Mouse (Mus musculus): Measurements from ENCODE around the gene Cd164. TPM values are rescaled to one million over a fixed set of nuclear protein-coding genes. Genes with fewer than 3 reads are reported as not detected.

The Cd164 gene
- polyA plus RNA-seq, 1 experiment from 2014 or later = 48.7 TPM

DNA sequence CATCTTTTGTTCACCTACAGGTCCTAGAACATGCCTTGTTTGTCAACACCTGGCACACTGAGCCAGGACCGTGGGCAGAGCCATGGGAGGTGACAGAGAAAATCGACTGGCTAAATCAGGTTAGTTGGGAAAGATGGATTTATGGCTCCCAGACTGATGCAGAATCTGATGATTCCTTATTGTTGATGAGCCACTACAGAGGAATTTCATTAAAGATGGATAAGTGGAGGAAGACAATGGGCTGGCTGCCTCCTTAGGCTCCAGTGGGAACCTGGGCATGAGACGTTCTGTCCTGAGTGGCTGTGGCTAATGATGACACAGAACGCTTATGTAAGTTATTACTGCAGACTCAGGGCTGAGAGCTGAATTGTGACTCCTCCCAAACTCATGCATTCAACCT lies 34.5 kb downstream of the Cd164 start:
- no peak for ATAC-seq (replicated peaks)
- no peak overlapping the region for H3K4me2 ChIP-seq
- no peak overlapping the region for H3K4me3 ChIP-seq
- 0 out of 2 replicates have a peak, but pooled peaks cover 3% of the 10 kb centered on the region for H3K9me3 ChIP-seq
- no peaks in the 10 kb centered on the region for H3K27me3 ChIP-seq (replicated peaks)
- no peak overlapping the region for H3K9ac ChIP-seq
- H3K36me3 ChIP-seq (replicated peaks) = no peaks in the 10 kb centered on the region
- 70% methylated on average over 4 of the region's 4 CpGs for WGBS
- no peaks in the 10 kb centered on the region for H3K4me1 ChIP-seq
- no peak overlapping the region for H3K27ac ChIP-seq

- no peaks in the 10 kb centered on the region for H3K4me1 ChIP-seq
- H3K9me3 ChIP-seq = no peaks in the 10 kb centered on the region
- no peaks in the 10 kb centered on the region for H3K27me3 ChIP-seq (replicated peaks)
- WGBS = 89% methylated on average over 3 of the region's 3 CpGs
- no peak overlapping the region for H3K27ac ChIP-seq
- ATAC-seq (replicated peaks) = no peak
- no peak overlapping the region for H3K9ac ChIP-seq
- no peak overlapping the region for H3K4me2 ChIP-seq
- H3K4me3 ChIP-seq = no peak overlapping the region
- no peaks in the 10 kb centered on the region for H3K36me3 ChIP-seq (replicated peaks)
Observed at GRCm38 (mm10) chr10:41555081-41555480, 35.9 kb downstream of the Cd164 start.

DNA sequence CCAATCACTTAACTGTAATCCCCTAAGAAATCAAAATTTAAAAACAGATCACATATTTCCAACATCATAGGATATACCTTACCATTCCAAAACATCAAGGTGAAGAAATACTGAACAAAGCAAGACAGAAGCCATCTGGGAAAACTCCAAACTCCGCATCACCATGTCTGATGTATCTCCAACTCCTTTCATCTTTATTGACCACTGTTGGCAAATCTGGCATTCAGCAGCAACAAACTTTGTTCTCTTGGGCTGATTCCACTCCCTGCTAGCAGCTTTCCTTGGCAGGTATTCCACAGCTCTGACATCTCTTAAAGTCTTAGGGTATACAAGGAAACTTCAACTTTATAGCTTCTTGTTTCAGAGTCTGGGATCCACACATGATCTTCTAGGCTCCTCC lies 39.2 kb downstream of the Cd164 start:
- no peak for ATAC-seq (replicated peaks)
- WGBS = 91% methylated on average over 1 of the region's 1 CpGs
- Histone ChIP-seq H3K9me3 (no peaks in the 10 kb centered on the region), H3K27ac (no peak overlapping the region), H3K4me3 (no peak overlapping the region), H3K36me3 (replicated peaks) (no peaks in the 10 kb centered on the region), H3K4me1 (no peaks in the 10 kb centered on the region), H3K4me2 (no peak overlapping the region), H3K27me3 (replicated peaks) (no peaks in the 10 kb centered on the region), H3K9ac (no peak overlapping the region)

DNA sequence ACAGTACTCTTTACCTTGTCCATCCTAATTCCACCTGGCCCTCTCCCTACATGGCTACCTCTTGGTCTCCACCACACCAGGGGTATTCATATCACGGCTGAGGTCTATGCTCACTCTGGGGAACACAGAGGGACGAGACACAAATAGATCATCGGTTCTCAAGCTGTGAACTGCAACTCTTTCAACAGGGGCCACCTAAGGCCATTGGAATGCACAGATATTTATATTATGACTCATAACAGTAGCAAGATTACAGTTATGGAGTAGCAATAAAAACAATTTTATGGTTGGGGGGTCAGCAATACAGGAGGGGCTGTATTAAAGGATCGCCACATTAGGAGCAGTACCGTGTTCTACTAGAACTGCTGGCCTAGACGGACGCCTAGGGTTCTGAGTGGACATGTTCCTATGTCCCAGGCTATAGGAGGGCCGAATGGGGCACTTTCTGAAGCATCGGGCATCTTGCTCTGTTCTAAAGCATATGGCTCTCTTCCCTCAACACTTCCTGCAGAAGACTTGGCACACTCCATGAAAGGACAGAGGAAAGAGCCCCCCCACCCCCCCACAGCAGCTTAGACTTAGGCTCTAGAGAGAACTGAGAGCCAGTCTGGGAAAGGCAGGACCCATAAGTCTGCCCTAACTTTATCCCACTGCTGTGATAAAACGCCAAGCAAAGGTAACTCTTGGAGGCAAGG lies 42.6 kb downstream of the Cd164 start:
- no peaks in the 10 kb centered on the region for H3K27me3 ChIP-seq (replicated peaks)
- no peak overlapping the region for H3K9ac ChIP-seq
- no peaks in the 10 kb centered on the region for H3K36me3 ChIP-seq (replicated peaks)
- no peak overlapping the region for H3K4me2 ChIP-seq
- WGBS = 93% methylated on average over 10 of the region's 10 CpGs
- ATAC-seq (replicated peaks) = no peak
- no peaks in the 10 kb centered on the region for H3K9me3 ChIP-seq
- no peak overlapping the region for H3K4me3 ChIP-seq
- H3K27ac ChIP-seq = no peak overlapping the region
- no peaks in the 10 kb centered on the region for H3K4me1 ChIP-seq

GRCm38 (mm10) chr10:41565141-41565540 lies 45.9 kb downstream of the Cd164 start:
- H3K9me3 ChIP-seq = no peaks in the 10 kb centered on the region
- no peak for ATAC-seq (replicated peaks)
- H3K4me3 ChIP-seq = no peak overlapping the region
- H3K27me3 ChIP-seq (replicated peaks) = no peaks in the 10 kb centered on the region
- 45% methylated on average over 5 of the region's 5 CpGs for WGBS
- no peak overlapping the region for H3K27ac ChIP-seq
- H3K4me1 ChIP-seq = no peaks in the 10 kb centered on the region
- H3K4me2 ChIP-seq = no peak overlapping the region
- no peaks in the 10 kb centered on the region for H3K36me3 ChIP-seq (replicated peaks)
- no peak overlapping the region for H3K9ac ChIP-seq

- Histone ChIP-seq H3K27ac (no peak overlapping the region), H3K4me2 (no peak overlapping the region), H3K4me1 (no peaks in the 10 kb centered on the region), H3K9me3 (no peaks in the 10 kb centered on the region), H3K36me3 (replicated peaks) (no peaks in the 10 kb centered on the region), H3K9ac (no peak overlapping the region), H3K27me3 (replicated peaks) (no peaks in the 10 kb centered on the region), H3K4me3 (no peak overlapping the region)
- WGBS = 62% methylated on average over 3 of the region's 3 CpGs
- ATAC-seq (replicated peaks) = no peak
Observed at GRCm38 (mm10) chr10:41568306-41568705, 49.1 kb downstream of the Cd164 start.

DNA sequence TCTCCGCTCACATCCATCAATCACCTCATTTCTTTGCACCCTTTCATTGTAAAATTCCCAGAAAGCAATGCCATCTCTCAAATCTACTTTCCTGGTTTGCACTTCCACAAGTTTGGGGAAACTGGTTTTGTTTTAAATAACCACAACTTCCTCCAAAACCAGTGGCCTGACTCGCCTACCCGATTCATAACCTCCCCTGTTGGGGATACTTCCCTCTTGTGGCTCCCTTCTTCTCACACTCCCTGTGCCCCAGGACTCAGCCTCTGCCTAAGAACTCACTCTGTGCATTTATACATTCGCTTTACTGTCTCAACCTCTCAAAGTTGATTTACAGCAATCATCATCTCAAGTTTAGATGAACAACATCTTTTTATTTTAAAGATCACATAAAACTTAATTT lies 51.9 kb downstream of the Cd164 start:
- Histone ChIP-seq H3K9ac (no peak overlapping the region), H3K4me1 (no peaks in the 10 kb centered on the region), H3K4me3 (no peak overlapping the region), H3K4me2 (no peak overlapping the region), H3K27me3 (replicated peaks) (no peaks in the 10 kb centered on the region), H3K36me3 (replicated peaks) (no peaks in the 10 kb centered on the region), H3K9me3 (no peaks in the 10 kb centered on the region), H3K27ac (no peak overlapping the region)
- 89% methylated on average over 4 of the region's 4 CpGs for WGBS
- ATAC-seq (replicated peaks) = no peak

DNA sequence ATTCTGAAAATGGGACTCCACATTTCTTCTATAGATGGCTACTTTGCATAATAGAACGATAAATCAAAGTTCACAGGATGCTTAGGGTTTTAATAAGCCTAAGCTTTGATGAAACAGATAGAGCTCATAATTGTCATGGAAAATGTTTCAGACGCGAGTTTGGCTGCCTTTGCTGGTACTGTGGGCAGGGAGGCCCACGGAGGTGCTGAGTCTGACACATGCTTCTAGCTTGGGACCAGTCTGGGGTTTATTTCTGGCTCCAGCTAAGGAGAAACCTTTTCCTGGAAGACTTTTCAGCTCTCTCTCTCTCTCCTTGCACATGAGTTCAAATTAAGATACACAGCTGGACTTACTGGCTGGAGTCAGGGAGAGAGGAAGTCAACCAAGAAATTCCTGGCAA lies 53.1 kb downstream of the Cd164 start:
- Histone ChIP-seq H3K27ac (no peak overlapping the region), H3K27me3 (replicated peaks) (no peaks in the 10 kb centered on the region), H3K4me1 (no peaks in the 10 kb centered on the region), H3K9ac (no peak overlapping the region), H3K9me3 (no peaks in the 10 kb centered on the region), H3K4me2 (no peak overlapping the region), H3K36me3 (replicated peaks) (no peaks in the 10 kb centered on the region), H3K4me3 (no peak overlapping the region)
- WGBS = 86% methylated on average over 4 of the region's 4 CpGs
- ATAC-seq (replicated peaks) = no peak

DNA sequence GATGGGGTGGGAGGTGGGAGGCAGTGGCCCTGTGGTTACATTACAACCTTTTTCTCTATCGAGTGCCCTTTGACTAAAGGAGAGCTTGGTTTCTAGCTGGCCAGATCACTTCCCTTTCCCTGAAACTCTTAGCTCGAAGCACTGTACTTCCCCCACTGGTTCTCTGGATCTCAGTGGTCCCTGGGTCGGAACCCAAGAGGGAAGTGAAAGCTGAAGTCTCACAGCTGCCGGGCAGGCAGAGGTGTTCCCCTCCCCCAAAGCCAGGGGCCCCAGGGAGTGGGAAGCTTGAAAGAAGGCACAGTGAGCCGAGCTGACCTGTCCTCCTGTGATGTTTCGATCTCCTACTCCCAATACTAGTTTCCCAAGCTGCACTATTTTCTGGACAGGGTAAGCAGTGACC lies 54.0 kb downstream of the Cd164 start:
- WGBS = 30% methylated on average over 6 of the region's 6 CpGs
- Histone ChIP-seq H3K36me3 (replicated peaks) (no peaks in the 10 kb centered on the region), H3K27ac (no peak overlapping the region), H3K9me3 (no peaks in the 10 kb centered on the region), H3K27me3 (replicated peaks) (no peaks in the 10 kb centered on the region), H3K4me1 (no peaks in the 10 kb centered on the region), H3K4me3 (no peak overlapping the region), H3K9ac (no peak overlapping the region), H3K4me2 (no peak overlapping the region)
- ATAC-seq (replicated peaks) = no peak

GRCm38 (mm10) chr10:41575451-41576327 lies 56.5 kb downstream of the Cd164 start:
- ATAC-seq (replicated peaks) = no peak
- H3K27ac ChIP-seq = no peak overlapping the region
- H3K9me3 ChIP-seq = no peaks in the 10 kb centered on the region
- no peak overlapping the region for H3K4me3 ChIP-seq
- H3K27me3 ChIP-seq (replicated peaks) = no peaks in the 10 kb centered on the region
- H3K4me2 ChIP-seq = no peak overlapping the region
- H3K9ac ChIP-seq = no peak overlapping the region
- WGBS = 84% methylated on average over 8 of the region's 8 CpGs
- no peaks in the 10 kb centered on the region for H3K4me1 ChIP-seq
- H3K36me3 ChIP-seq (replicated peaks) = no peaks in the 10 kb centered on the region

- H3K36me3 ChIP-seq (replicated peaks) = no peaks in the 10 kb centered on the region
- H3K27ac ChIP-seq = no peak overlapping the region
- no peak overlapping the region for H3K9ac ChIP-seq
- WGBS = 86% methylated on average over 7 of the region's 7 CpGs
- no peaks in the 10 kb centered on the region for H3K4me1 ChIP-seq
- ATAC-seq (replicated peaks) = no peak
- H3K4me3 ChIP-seq = no peak overlapping the region
- no peak overlapping the region for H3K4me2 ChIP-seq
- no peaks in the 10 kb centered on the region for H3K27me3 ChIP-seq (replicated peaks)
- H3K9me3 ChIP-seq = no peaks in the 10 kb centered on the region
Observed at GRCm38 (mm10) chr10:41576328-41576833, 57.2 kb downstream of the Cd164 start.

GRCm38 (mm10) chr10:41578541-41578940 lies 59.3 kb downstream of the Cd164 start:
- WGBS = 59% methylated on average over 1 of the region's 1 CpGs
- H3K9me3 ChIP-seq = no peaks in the 10 kb centered on the region
- no peak overlapping the region for H3K27ac ChIP-seq
- no peak overlapping the region for H3K9ac ChIP-seq
- no peaks in the 10 kb centered on the region for H3K36me3 ChIP-seq (replicated peaks)
- no peak overlapping the region for H3K4me2 ChIP-seq
- H3K4me1 ChIP-seq = no peaks in the 10 kb centered on the region
- no peaks in the 10 kb centered on the region for H3K27me3 ChIP-seq (replicated peaks)
- no peak overlapping the region for H3K4me3 ChIP-seq
- no peak for ATAC-seq (replicated peaks)

Data from midbrain, embryonic 15.5 days (tissue).